Mouse (Mus musculus): ENCODE measurements at regions not wholly inside any gene's neighbourhood (a gene's known extent, or its start where the extent isn't known, plus 50 kb on each side); places are given as distances from the start of the nearest gene placed in this dataset.

GRCm38 (mm10) chr9:30134303-30134702, 171.4 kb upstream of the Ntm start:
- WGBS = 22% methylated on average over 3 of the region's 3 CpGs
- TF ChIP-seq CTCF (IDR thresholded peaks at IDR 0.05) = no peak
- peak; percentile 82 for ATAC-seq (ENCODE audit: low FRiP score)

GRCm38 (mm10) chr9:30137611-30138287, 174.8 kb upstream of the Ntm start:
- no peaks in the 10 kb centered on the region for H3K9me3 ChIP-seq (ENCODE audit: low read length)
- 32% methylated on average over 14 of the region's 14 CpGs for WGBS
- TF ChIP-seq CTCF (IDR thresholded peaks at IDR 0.05) = peak; percentile 74
- no peaks in the 10 kb centered on the region for H3K36me3 ChIP-seq (ENCODE audit: insufficient read depth, low read length)
- DNase-seq (ENCODE audit: low spot score) = peak; percentile 90
- H3K27ac ChIP-seq (ENCODE audit: low read depth, low read length) = no peak overlapping the region; the same call in 1 of the 2 replicates
- no peak overlapping the region for H3K4me2 ChIP-seq (ENCODE audit: low read depth, low read length, poor library complexity, severe bottlenecking)
- ATAC-seq (ENCODE audit: low FRiP score) = peak; percentile 72
- peaks cover 11% of the 10 kb centered on the region for H3K4me1 ChIP-seq (ENCODE audit: insufficient read depth, low read length)
- H3K4me3 ChIP-seq (ENCODE audit: low read depth, low read length) = no peak overlapping the region
- no peak overlapping the region for H3K9ac ChIP-seq (replicated peaks; ENCODE audit: low read length, poor library complexity, severe bottlenecking)
- H3K27me3 ChIP-seq (ENCODE audit: insufficient read depth, low read length) = no peaks in the 10 kb centered on the region

More at GRCm38 (mm10) chr9:30134303-30134702, 171.4 kb upstream of the Ntm start:
- H3K4me2 ChIP-seq (ENCODE audit: low read depth, low read length, poor library complexity, severe bottlenecking) = no peak overlapping the region
- no peak overlapping the region for H3K9ac ChIP-seq (replicated peaks; ENCODE audit: low read length, poor library complexity, severe bottlenecking)
- H3K4me3 ChIP-seq (ENCODE audit: low read depth, low read length) = no peak overlapping the region
- no peak overlapping the region for H3K27ac ChIP-seq (ENCODE audit: low read depth, low read length)
- DNase-seq (ENCODE audit: low spot score) = peak; percentile 82
- H3K4me1 ChIP-seq (ENCODE audit: insufficient read depth, low read length) = peaks cover 11% of the 10 kb centered on the region
- H3K9me3 ChIP-seq (ENCODE audit: low read length) = no peaks in the 10 kb centered on the region
- H3K27me3 ChIP-seq (ENCODE audit: insufficient read depth, low read length) = no peaks in the 10 kb centered on the region
- H3K36me3 ChIP-seq (ENCODE audit: insufficient read depth, low read length) = no peaks in the 10 kb centered on the region

GRCm38 (mm10) chr9:30140188-30140587, 177.2 kb upstream of the Ntm start:
- Histone ChIP-seq H3K4me2 (ENCODE audit: low read depth, low read length, poor library complexity, severe bottlenecking) (no peak overlapping the region), H3K27ac (ENCODE audit: low read depth, low read length) (no peak overlapping the region), H3K9me3 (ENCODE audit: low read length) (no peaks in the 10 kb centered on the region), H3K4me1 (ENCODE audit: insufficient read depth, low read length) (peaks cover 5% of the 10 kb centered on the region; the same call in 1 of the 2 replicates), H3K36me3 (ENCODE audit: insufficient read depth, low read length) (no peaks in the 10 kb centered on the region), H3K27me3 (ENCODE audit: insufficient read depth, low read length) (no peaks in the 10 kb centered on the region), H3K4me3 (ENCODE audit: low read depth, low read length) (no peak overlapping the region), H3K9ac (replicated peaks; ENCODE audit: low read length, poor library complexity, severe bottlenecking) (no peak overlapping the region)
- ATAC-seq (ENCODE audit: low FRiP score) (no peak), DNase-seq (ENCODE audit: low spot score) (peak; percentile 88)
- no peak for TF ChIP-seq CTCF (IDR thresholded peaks at IDR 0.05)
- WGBS = 40% methylated on average over 3 of the region's 3 CpGs

- no peaks in the 10 kb centered on the region for H3K9me3 ChIP-seq (ENCODE audit: low read length)
- DNase-seq (ENCODE audit: low spot score) (no peak), ATAC-seq (ENCODE audit: low FRiP score) (no peak)
- H3K4me1 ChIP-seq (ENCODE audit: insufficient read depth, low read length) = peaks cover 5% of the 10 kb centered on the region; the same call in 1 of the 2 replicates
- H3K36me3 ChIP-seq (ENCODE audit: insufficient read depth, low read length) = no peaks in the 10 kb centered on the region
- H3K4me2 ChIP-seq (ENCODE audit: low read depth, low read length, poor library complexity, severe bottlenecking) = no peak overlapping the region
- H3K4me3 ChIP-seq (ENCODE audit: low read depth, low read length) = no peak overlapping the region
- WGBS = 92% methylated on average over 3 of the region's 3 CpGs
- no peaks in the 10 kb centered on the region for H3K27me3 ChIP-seq (ENCODE audit: insufficient read depth, low read length)
- H3K9ac ChIP-seq (replicated peaks; ENCODE audit: low read length, poor library complexity, severe bottlenecking) = no peak overlapping the region
- TF ChIP-seq CTCF (IDR thresholded peaks at IDR 0.05) = no peak
- no peak overlapping the region for H3K27ac ChIP-seq (ENCODE audit: low read depth, low read length)
Observed at GRCm38 (mm10) chr9:30141186-30141585, 178.2 kb upstream of the Ntm start.

GRCm38 (mm10) chr9:30142806-30143458, 180.0 kb upstream of the Ntm start:
- H3K9ac ChIP-seq (replicated peaks; ENCODE audit: low read length, poor library complexity, severe bottlenecking) = no peak overlapping the region
- no peaks in the 10 kb centered on the region for H3K27me3 ChIP-seq (ENCODE audit: insufficient read depth, low read length)
- 89% methylated on average over 10 of the region's 10 CpGs for WGBS
- H3K36me3 ChIP-seq (ENCODE audit: insufficient read depth, low read length) = no peaks in the 10 kb centered on the region
- H3K4me2 ChIP-seq (ENCODE audit: low read depth, low read length, poor library complexity, severe bottlenecking) = no peak overlapping the region
- H3K9me3 ChIP-seq (ENCODE audit: low read length) = no peaks in the 10 kb centered on the region
- H3K4me1 ChIP-seq (ENCODE audit: insufficient read depth, low read length) = no peaks in the 10 kb centered on the region; the same call in 1 of the 2 replicates
- H3K27ac ChIP-seq (ENCODE audit: low read depth, low read length) = no peak overlapping the region
- no peak for DNase-seq (ENCODE audit: low spot score)
- no peak for TF ChIP-seq CTCF (IDR thresholded peaks at IDR 0.05)
- no peak for ATAC-seq (ENCODE audit: low FRiP score)
- H3K4me3 ChIP-seq (ENCODE audit: low read depth, low read length) = no peak overlapping the region

Data from midbrain, postnatal 0 days (tissue).